ENCODE assay signal across 9 mouse cellular contexts in genomic region chr9:70671772-70672579, GRCm38 (mm10). TPM values are rescaled to one million over a fixed set of nuclear protein-coding genes. Genes with fewer than 3 reads are reported as not detected.
DNase-seq lines count a peak whose midpoint lies in the region; ATAC-seq and TF ChIP-seq lines count a peak whose summit lies in the region.
"Had no signal": no experiment of that assay in that cellular context is flagged by ENCODE, and none has a peak within 500 bp of the region (broad histone marks: within the 10 kb centered on the region; RNA-seq: fewer than 3 reads in every experiment).

No protein-coding gene starts in this region.

- no peak overlapping the region for H3K27ac ChIP-seq in cortical plate, adult 2 months (ENCODE audit: insufficient read depth, low read length)
- peak overlapping the region; percentile 18 for H3K27ac ChIP-seq in stomach, embryonic 14.5 days (ENCODE audit: low read length)
- H3K27ac ChIP-seq: heart, embryonic 15.5 days had no signal

- no peak for ATAC-seq in stomach, embryonic 14.5 days (ENCODE audit: insufficient number of reproducible peaks, insufficient read depth, low FRiP score, low read depth)

- no peaks in the 10 kb centered on the region for H3K27me3 ChIP-seq in stomach, embryonic 14.5 days (ENCODE audit: control insufficient read depth, insufficient read depth, low read length)
- H3K27me3 ChIP-seq: heart, embryonic 15.5 days had no signal

- H3K4me2 ChIP-seq in stomach, embryonic 14.5 days (replicated peaks; ENCODE audit: low read depth, low read length): no peak overlapping the region
- H3K4me2 ChIP-seq: heart, embryonic 15.5 days had no signal

- no peaks in the 10 kb centered on the region for H3K36me3 ChIP-seq in stomach, embryonic 14.5 days (ENCODE audit: control insufficient read depth, insufficient read depth, low read length)
- H3K36me3 ChIP-seq: heart, embryonic 15.5 days had no signal

- TF ChIP-seq POLR2A in cortical plate, adult 2 months (IDR thresholded peaks at IDR 0.05; ENCODE audit: extremely low read depth, insufficient read depth, low read length): no peak

- peak; percentile 37 to 54 for DNase-seq in cerebellum, postnatal 14 days
- DNase-seq in cerebellum, adult 11 months: no peak
- DNase-seq in 416B (ENCODE audit: low read depth) (peak; percentile 75), liver (peak; percentile 42)
- no peak for DNase-seq in layer of hippocampus, postnatal 25 days (ENCODE audit: extremely low spot score in 1 of 2, low spot score in 1 of 2)
- no peak for DNase-seq in ovary, postnatal 14 days (ENCODE audit: low spot score)

- H3K9me3 ChIP-seq in stomach, embryonic 14.5 days (ENCODE audit: control insufficient read depth, low read depth, low read length): no peaks in the 10 kb centered on the region
- H3K9me3 ChIP-seq: heart, embryonic 15.5 days had no signal

- H3K4me1 ChIP-seq in cortical plate, adult 2 months (ENCODE audit: control insufficient read depth, insufficient read depth, low read length): no peaks in the 10 kb centered on the region
- no peaks in the 10 kb centered on the region for H3K4me1 ChIP-seq in stomach, embryonic 14.5 days (ENCODE audit: control insufficient read depth, insufficient read depth, low read length)

- TF ChIP-seq CTCF in cortical plate, adult 2 months (IDR thresholded peaks at IDR 0.05; ENCODE audit: extremely low read depth, insufficient read depth, low read length): peak; percentile 55; the same call in 1 of the 2 replicates

- no peak overlapping the region for H3K4me3 ChIP-seq in cortical plate, adult 2 months (ENCODE audit: insufficient read depth, low read length)
- no peak overlapping the region for H3K4me3 ChIP-seq in stomach, embryonic 14.5 days (ENCODE audit: low read depth, low read length)
- H3K4me3 ChIP-seq: heart, embryonic 15.5 days had no signal

- H3K9ac ChIP-seq in stomach, embryonic 14.5 days (replicated peaks; ENCODE audit: low read depth, low read length): no peak overlapping the region

- 43% methylated on average over 10 of the region's 10 CpGs for WGBS in stomach, embryonic 14.5 days

RNA-seq across cellular contexts. Expression of gene Adam10, which starts 6.8 kb away (rescaled TPM):
- 37.5 and 38.0 TPM in 2 replicates for polyA plus RNA-seq in cortical plate, adult 2 months (2012; rRNA removed)
- polyA plus RNA-seq in stomach, embryonic 14.5 days (2014; fragmentation: Nextera tagmentation; extraction: Ambion mirVana): 67.5 and 73.3 TPM in 2 replicates
- total RNA-seq in layer of hippocampus, postnatal 25 days (2021): 10 to 100 TPM; 59.7 to 65.1 TPM

RNA-seq across cellular contexts. Expression of gene Mindy2, which starts 15.0 kb away (rescaled TPM):
- 26.2 and 27.0 TPM in 2 replicates for polyA plus RNA-seq in cortical plate, adult 2 months (2012; rRNA removed)
- 11.3 and 13.2 TPM in 2 replicates for polyA plus RNA-seq in stomach, embryonic 14.5 days (2014; fragmentation: Nextera tagmentation; extraction: Ambion mirVana)
- total RNA-seq in layer of hippocampus, postnatal 25 days (2021): 10 to 100 TPM; 31.9 TPM

RNA-seq across cellular contexts. Expression of gene Gm10642, which starts 15.9 kb away (rescaled TPM):
- 0.94 and 1.4 TPM in 2 replicates for polyA plus RNA-seq in cortical plate, adult 2 months (2012; rRNA removed)
- 0.26 and 0.38 TPM in 2 replicates for polyA plus RNA-seq in stomach, embryonic 14.5 days (2014; fragmentation: Nextera tagmentation; extraction: Ambion mirVana)
- total RNA-seq in layer of hippocampus, postnatal 25 days (2021): 1 to 10 TPM in 1 of 2 experiments, under 1 TPM in 1; 0.96 to 1.0 TPM

Comparison
In these comparisons a context has a peak if more than half of its experiments do, and no peak if none do; other contexts are left out.
1. DNase-seq: peak in cerebellum, postnatal 14 days (2 of 2), 416B (single experiment) and liver (single experiment); none in cerebellum, adult 11 months (single experiment), layer of hippocampus, postnatal 25 days (0 of 2) and ovary, postnatal 14 days (single experiment).